Mouse (Mus musculus): ENCODE results near the gene Slc15a1.

- TF ChIP-seq CTCF (conservative IDR thresholded peaks at IDR 0.05; ENCODE audit: low read length) (no peak), NANOG (IDR thresholded peaks at IDR 0.05; ENCODE audit: borderline replicate concordance, low read length) (no peak), POU5F1 (IDR thresholded peaks at IDR 0.05; ENCODE audit: borderline replicate concordance, low read length) (no peak)
These were observed 83.1 kb downstream of the Slc15a1 start for GRCm38 (mm10) chr14:121422000-121422399.
